Mouse (Mus musculus): ENCODE results near the gene Lrrc10b. TPM values are rescaled to one million over a fixed set of nuclear protein-coding genes. Genes with fewer than 3 reads are reported as not detected.

The Lrrc10b gene
- polyA plus RNA-seq, 1 experiment from 2014 or later: 0.18 TPM

DNA sequence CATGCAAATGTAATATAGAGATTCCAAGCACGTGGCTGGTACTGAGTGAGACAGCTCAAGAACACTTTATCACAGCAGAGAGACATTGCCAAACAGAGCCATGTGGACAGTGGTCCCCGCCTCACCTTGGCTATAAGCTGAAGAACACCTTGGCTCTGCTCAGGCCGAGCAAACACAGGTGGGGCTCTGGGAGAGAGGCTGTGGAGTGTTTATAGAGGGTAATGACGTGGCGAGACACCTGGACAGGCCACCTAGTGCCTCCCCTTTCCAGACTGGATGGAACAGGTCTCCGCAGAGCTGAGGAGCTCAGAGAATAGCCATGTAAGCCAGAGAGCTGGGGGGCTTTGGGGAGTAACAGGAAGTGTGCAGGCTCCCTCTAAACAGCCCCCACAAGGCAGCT lies 22.3 kb downstream of the Lrrc10b start:
- WGBS: 71% methylated on average over 6 of the region's 6 CpGs
- Histone ChIP-seq H3K4me3 (no peak overlapping the region), H3K4me1 (peaks cover 51% of the 10 kb centered on the region), H3K9me3 (no peaks in the 10 kb centered on the region), H3K27me3 (ENCODE audit: insufficient read depth, poor library complexity, severe bottlenecking) (peaks cover 76% of the 10 kb centered on the region), H3K27ac (no peak overlapping the region), H3K36me3 (no peaks in the 10 kb centered on the region)
- no peak for DNase-seq (ENCODE audit: low spot score)

DNA sequence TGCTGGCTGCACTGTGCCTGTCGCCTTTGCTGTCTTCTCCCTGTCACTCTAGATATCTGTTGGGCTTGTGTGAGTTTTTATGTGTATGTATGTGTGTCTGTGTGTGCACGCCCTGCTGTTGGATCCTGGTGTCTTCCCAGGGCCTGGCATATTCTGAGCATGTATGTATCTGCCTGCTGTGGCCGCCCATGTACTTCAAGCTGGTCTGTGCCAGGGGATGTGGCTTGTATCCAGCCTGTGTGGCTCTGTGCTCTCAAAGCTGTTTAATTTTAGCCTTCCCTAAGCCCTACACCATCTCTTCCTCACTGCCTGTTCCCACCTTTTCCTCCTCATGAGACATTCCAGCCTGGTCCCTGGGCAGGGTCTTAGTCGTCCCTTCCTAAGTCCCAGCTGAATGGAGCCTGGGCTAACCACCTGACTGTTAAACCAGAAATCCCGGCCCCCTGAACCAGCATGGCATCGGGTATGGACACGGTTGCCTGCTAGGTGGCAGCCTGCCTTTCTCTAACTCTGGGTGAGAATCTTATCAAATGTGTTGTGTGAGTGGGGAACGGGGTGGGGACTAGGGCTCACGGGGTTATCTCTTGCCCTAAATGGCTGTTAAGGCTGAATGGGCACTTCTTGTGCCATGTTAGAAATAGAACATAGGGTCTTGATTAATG lies 23.3 kb downstream of the Lrrc10b start:
- Histone ChIP-seq H3K4me1 (peaks cover 51% of the 10 kb centered on the region), H3K4me3 (no peak overlapping the region), H3K36me3 (no peaks in the 10 kb centered on the region), H3K27me3 (ENCODE audit: insufficient read depth, poor library complexity, severe bottlenecking) (peaks cover 76% of the 10 kb centered on the region), H3K9me3 (no peaks in the 10 kb centered on the region), H3K27ac (peak overlapping the region; percentile 23; the same call in 1 of the 2 replicates)
- WGBS: 43% methylated on average over 9 of the region's 9 CpGs
- no peak for DNase-seq (ENCODE audit: low spot score)

DNA sequence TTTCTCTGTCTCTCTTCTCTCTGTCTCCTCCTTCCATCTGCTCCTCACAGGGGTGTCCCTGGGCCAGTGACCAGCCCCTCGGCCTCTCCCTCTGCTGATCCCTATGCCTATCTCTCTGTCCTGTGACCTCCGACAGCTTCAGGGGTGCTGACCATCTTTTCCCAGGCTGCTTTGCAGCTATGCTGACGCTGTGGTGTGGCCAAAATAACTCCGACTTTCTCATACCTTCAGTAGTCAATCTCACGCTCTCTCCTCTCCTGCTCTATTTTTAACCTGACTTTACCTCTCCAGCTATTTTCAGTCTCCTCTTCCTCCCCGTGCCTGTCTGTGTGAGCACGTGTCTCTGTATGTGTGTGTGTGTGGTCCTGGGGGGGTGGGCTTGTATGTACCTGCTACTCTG lies 24.0 kb downstream of the Lrrc10b start:
- H3K27me3 ChIP-seq (ENCODE audit: insufficient read depth, poor library complexity, severe bottlenecking): peaks cover 76% of the 10 kb centered on the region
- peaks cover 51% of the 10 kb centered on the region for H3K4me1 ChIP-seq
- H3K36me3 ChIP-seq: no peaks in the 10 kb centered on the region
- 39% methylated on average over 7 of the region's 7 CpGs for WGBS
- peak overlapping the region; percentile 56; the same call in 1 of the 2 replicates for H3K27ac ChIP-seq
- no peak for DNase-seq (ENCODE audit: low spot score)
- H3K9me3 ChIP-seq: no peaks in the 10 kb centered on the region
- H3K4me3 ChIP-seq: no peak overlapping the region

DNA sequence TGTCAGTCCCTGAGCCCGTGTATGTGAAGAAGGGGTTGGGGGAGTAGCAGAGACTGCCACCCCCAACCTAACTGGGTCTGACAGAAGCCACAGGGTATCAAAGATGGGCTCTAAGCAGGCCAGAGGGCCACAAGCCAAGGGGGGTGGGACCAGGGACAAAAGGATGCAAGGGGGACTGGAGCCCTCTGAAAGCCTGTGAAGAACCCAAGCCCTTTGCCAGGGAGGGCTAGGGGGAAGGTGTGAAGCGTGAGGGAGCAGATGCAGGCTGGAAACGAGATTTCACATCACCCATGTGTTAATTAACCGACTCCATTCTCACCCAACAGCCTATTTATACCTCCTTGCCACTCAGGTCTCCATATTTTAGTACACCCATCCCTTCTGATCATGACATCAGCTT lies 25.4 kb downstream of the Lrrc10b start:
- WGBS: 36% methylated on average over 4 of the region's 4 CpGs
- Histone ChIP-seq H3K27ac (no peak overlapping the region), H3K36me3 (no peaks in the 10 kb centered on the region), H3K4me1 (peaks cover 54% of the 10 kb centered on the region), H3K4me3 (no peak overlapping the region), H3K9me3 (no peaks in the 10 kb centered on the region), H3K27me3 (ENCODE audit: insufficient read depth, poor library complexity, severe bottlenecking) (peaks cover 84% of the 10 kb centered on the region)
- DNase-seq (ENCODE audit: low spot score): no peak

DNA sequence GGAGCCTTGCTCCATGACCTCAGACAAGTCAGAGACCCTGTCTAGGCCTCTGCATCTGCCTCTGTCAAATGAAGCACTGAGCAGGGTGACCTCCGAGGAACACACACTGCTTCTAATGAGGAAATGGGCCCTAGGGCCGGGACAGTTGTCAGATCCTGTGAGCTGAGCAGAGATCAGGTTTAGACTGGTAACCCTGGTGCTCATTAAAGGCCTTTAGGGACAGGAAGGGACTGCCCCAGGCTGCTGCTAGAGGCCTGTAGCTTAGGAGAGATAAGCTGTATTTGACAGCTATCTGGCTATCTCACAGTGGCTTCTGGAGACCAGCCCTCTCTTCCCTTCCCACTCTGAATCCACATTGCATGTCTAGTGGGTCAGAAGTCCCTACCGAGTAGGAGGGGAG lies 25.9 kb downstream of the Lrrc10b start:
- DNase-seq (ENCODE audit: low spot score): no peak
- H3K4me1 ChIP-seq: peaks cover 54% of the 10 kb centered on the region
- no peaks in the 10 kb centered on the region for H3K9me3 ChIP-seq
- H3K4me3 ChIP-seq: no peak overlapping the region
- H3K27me3 ChIP-seq (ENCODE audit: insufficient read depth, poor library complexity, severe bottlenecking): peaks cover 84% of the 10 kb centered on the region
- H3K36me3 ChIP-seq: no peaks in the 10 kb centered on the region
- H3K27ac ChIP-seq: no peak overlapping the region
- WGBS: 13% methylated on average over 3 of the region's 3 CpGs

DNA sequence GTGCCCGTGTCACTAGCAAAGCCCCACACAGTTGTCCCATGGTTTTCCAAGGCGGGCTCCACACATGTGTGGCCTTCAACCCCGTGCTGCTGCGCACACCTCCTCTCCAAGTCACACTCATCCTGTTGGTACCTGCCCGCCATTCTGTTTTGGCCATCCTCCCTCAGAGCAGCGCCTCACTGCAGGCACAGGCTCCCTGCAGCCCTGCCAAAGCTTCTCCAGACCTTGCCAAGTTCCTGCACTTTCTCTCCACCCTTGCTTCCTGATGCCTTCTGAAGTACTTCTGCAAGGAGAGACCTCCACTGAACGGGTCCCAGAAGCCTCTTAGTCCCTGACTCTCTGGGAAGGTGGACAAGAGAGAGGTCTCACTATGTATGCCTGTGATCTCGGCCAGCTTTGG lies 27.9 kb downstream of the Lrrc10b start:
- Histone ChIP-seq H3K27me3 (ENCODE audit: insufficient read depth, poor library complexity, severe bottlenecking) (peaks cover 92% of the 10 kb centered on the region), H3K4me1 (peaks cover 53% of the 10 kb centered on the region), H3K9me3 (no peaks in the 10 kb centered on the region), H3K36me3 (no peaks in the 10 kb centered on the region), H3K27ac (no peak overlapping the region), H3K4me3 (no peak overlapping the region)
- DNase-seq (ENCODE audit: low spot score): no peak
- WGBS: 84% methylated on average over 8 of the region's 8 CpGs

DNA sequence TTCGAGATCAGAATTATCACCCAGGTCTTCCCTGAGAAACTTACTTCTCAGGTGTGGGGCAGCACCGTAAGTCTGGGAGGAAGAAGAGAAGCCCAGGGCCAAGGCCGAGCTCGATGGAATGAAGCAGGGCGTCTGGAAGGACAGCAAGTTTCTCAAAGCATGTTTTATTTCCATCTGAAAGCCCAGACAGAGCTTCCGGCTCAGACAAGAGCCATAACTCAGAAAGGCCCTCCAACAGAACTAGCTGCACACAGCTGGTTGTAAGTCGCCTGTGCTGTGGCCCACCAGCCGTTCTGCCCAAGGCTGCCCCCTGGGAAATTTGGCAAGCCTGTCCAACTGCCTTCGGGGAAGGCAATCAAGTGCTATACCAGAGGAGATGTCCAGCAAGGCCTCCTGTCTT lies 29.8 kb downstream of the Lrrc10b start:
- H3K27ac ChIP-seq: no peak overlapping the region
- H3K4me1 ChIP-seq: peaks cover 47% of the 10 kb centered on the region
- DNase-seq (ENCODE audit: low spot score): no peak
- H3K4me3 ChIP-seq: no peak overlapping the region
- WGBS: 75% methylated on average over 9 of the region's 9 CpGs
- peaks cover 95% of the 10 kb centered on the region for H3K27me3 ChIP-seq (ENCODE audit: insufficient read depth, poor library complexity, severe bottlenecking)
- H3K9me3 ChIP-seq: no peaks in the 10 kb centered on the region
- H3K36me3 ChIP-seq: no peaks in the 10 kb centered on the region

DNA sequence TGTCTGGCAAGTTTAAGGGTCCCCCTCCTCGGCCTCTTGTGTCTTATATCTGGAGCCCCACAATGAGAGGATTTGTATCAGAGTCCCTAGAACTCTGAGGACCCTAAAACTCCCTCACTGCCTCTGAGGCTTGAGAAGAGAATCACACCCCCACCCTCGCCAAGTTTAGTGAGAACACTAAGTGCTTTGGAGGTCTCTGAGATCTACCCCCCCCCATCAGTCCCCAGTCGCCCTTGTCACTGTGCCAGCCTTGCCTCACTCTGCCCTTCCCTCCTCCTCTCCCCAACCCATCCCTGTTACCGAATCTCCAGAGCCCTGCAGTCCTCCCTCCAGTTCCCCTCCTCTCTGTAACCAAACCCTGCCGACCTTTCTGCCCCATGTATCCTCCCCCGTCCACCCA lies 30.5 kb downstream of the Lrrc10b start:
- Histone ChIP-seq H3K27me3 (ENCODE audit: insufficient read depth, poor library complexity, severe bottlenecking) (peaks cover 96% of the 10 kb centered on the region), H3K9me3 (no peaks in the 10 kb centered on the region), H3K36me3 (no peaks in the 10 kb centered on the region), H3K4me3 (no peak overlapping the region), H3K27ac (no peak overlapping the region), H3K4me1 (peaks cover 52% of the 10 kb centered on the region)
- WGBS: 49% methylated on average over 6 of the region's 6 CpGs
- no peak for DNase-seq (ENCODE audit: low spot score)

DNA sequence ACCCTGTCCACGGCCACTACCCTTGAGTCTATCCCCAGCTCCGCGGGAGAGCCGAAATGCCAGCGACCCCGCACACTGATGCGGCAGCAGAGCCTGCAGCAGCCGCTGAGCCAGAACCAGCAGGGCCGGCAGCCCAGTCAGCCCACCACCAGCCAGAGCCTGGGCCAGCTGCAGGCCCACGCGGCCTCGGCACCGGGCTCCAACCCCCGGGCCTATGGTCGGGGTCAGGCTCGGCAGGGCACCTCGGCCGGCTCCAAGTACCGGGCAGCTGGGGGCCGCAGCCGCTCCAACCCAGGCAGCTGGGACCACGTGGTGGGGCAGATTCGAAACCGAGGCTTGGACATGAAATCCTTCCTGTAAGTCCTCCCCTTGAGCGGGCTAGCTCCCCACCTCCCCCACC lies 31.0 kb downstream of the Lrrc10b start:
- Histone ChIP-seq H3K36me3 (no peaks in the 10 kb centered on the region), H3K9me3 (no peaks in the 10 kb centered on the region), H3K27me3 (ENCODE audit: insufficient read depth, poor library complexity, severe bottlenecking) (peaks cover 98% of the 10 kb centered on the region), H3K27ac (0 out of 2 replicates have a peak overlapping the region, but pooled peaks have one; percentile 59), H3K4me3 (no peak overlapping the region), H3K4me1 (peaks cover 52% of the 10 kb centered on the region)
- WGBS: 37% methylated on average over 25 of the region's 25 CpGs
- no peak for DNase-seq (ENCODE audit: low spot score)

DNA sequence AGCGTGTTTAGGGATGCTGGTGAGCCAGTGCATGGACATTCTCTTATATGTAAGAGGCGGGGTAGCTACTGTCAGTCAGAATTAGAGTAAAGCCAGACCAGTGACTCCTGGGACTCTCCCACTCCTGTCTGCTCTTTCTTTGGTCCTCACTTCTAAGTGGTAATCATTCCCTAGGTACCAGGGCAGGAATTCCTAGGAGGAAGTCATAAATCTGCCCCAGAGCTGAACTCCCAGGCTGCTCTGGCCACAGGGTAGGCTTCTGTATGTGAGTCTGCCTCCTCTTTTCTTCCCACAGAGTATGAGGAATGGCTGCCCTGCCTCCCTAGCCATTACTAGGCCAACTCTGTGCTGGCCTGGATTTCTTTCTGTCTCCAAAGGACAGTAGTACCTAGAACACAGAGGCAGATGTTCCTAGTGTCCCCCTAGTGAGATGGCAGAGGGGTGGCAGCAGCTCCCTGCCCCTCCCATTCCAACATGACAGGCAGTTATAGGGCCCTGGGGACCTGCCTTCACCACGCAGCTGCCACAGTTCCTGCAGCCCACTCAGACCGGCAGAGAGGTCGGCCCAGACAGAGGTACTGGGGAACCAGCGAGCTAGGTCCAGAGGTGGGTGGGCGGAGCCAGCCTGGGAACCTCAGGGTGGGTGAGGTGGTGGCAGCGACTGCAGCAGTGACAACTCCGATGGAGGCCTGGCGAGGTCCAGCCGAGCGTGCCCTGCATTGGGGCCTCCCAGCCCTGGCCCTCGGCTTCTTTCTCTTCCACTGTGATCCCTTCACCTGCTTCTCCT lies 31.6 kb downstream of the Lrrc10b start:
- peaks cover 52% of the 10 kb centered on the region for H3K4me1 ChIP-seq
- H3K9me3 ChIP-seq: no peaks in the 10 kb centered on the region
- no peaks in the 10 kb centered on the region for H3K36me3 ChIP-seq
- no peak overlapping the region for H3K4me3 ChIP-seq
- H3K27ac ChIP-seq: 0 out of 2 replicates have a peak overlapping the region, but pooled peaks have one; percentile 59
- WGBS: 51% methylated on average over 13 of the region's 13 CpGs
- H3K27me3 ChIP-seq (ENCODE audit: insufficient read depth, poor library complexity, severe bottlenecking): peaks cover 99% of the 10 kb centered on the region
- DNase-seq (ENCODE audit: low spot score): no peak

DNA sequence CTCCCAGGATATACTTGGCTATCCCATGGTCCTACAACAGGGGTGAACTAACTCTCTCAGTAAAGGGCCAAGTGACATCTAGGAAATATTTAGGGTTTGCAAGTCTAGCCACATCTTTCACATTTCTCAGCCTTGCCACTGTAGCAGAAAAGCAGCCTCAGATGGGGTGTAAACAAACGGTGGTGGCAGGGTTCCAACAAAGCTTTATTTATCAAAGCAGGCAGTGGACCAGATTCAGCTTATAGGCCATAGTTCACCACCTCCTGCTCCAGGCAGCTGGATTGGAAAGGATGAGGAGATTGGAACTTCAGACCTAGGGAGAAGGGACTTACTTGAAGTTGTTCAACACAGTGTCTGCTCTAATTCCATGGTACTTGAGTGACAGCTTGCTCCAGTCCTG lies 32.5 kb downstream of the Lrrc10b start:
- H3K36me3 ChIP-seq: no peaks in the 10 kb centered on the region
- no peaks in the 10 kb centered on the region for H3K9me3 ChIP-seq
- no peak overlapping the region for H3K27ac ChIP-seq
- DNase-seq (ENCODE audit: low spot score): no peak
- WGBS: 63% methylated on average over 1 of the region's 1 CpGs
- H3K4me3 ChIP-seq: no peak overlapping the region
- peaks cover 52% of the 10 kb centered on the region for H3K4me1 ChIP-seq
- peaks cover 99% of the 10 kb centered on the region for H3K27me3 ChIP-seq (ENCODE audit: insufficient read depth, poor library complexity, severe bottlenecking)

DNA sequence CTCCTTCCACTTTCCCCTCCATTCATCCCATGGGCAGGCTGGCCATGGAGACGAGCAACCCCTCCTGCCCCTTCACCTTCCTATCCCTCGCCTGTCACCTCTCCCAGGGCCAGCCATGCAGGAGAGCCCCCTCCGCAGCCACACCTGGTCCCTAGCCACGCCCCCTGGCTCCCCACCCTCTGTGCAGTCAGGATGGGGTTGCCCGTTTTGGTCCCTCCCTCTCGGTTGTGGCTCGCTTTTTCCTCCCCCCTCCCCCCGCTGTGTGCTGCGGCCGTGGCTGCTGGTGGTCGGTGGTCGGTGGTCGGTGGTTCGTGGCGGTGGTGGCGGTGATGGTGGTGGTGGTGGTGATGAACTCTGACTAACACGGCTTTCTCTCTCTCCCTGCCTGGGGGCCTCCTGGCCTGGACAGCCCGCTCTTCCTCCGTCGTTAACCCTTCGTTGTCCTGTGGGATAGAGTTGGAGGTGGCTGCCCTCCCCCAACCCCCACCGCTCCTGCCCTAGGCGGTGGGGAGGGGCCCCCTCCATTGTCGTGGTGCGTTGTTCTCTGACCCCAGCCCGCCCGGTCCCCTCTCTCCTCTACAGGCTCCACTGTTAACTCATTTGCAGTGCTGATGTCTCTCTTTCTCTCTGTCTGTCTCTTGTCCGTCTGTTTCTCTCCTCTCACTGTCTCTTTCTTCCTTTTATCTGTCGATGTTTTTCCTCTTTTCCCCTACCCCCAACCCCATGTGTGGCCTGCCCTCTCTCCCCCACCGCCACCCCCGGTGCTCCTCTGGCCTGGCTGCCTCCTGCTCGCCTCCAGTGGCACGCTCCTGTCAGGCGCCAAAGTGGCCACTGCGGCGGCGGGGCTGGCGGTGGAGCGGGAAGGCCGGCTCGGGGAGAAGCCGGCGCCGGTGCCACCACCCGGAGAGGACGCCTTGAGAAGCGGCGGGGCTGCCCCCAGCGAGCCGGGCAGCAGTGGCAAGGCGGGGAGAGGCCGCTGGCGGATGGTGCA lies 35.0 kb downstream of the Lrrc10b start:
- H3K36me3 ChIP-seq: no peaks in the 10 kb centered on the region
- peaks cover 59% of the 10 kb centered on the region for H3K4me1 ChIP-seq
- no peak for DNase-seq (ENCODE audit: low spot score)
- peak overlapping the region; percentile 57 for H3K4me3 ChIP-seq
- H3K27me3 ChIP-seq (ENCODE audit: insufficient read depth, poor library complexity, severe bottlenecking): peaks cover 91% of the 10 kb centered on the region
- 1% methylated on average over 53 of the region's 53 CpGs for WGBS
- peak overlapping the region; percentile 74 for H3K27ac ChIP-seq
- H3K9me3 ChIP-seq: no peaks in the 10 kb centered on the region

Data from heart, embryonic 10.5 days (tissue).